Mouse (Mus musculus) limb, embryonic 10.5 days (tissue): Measurements from ENCODE around the gene Tspan9. TPM values are rescaled to one million over a fixed set of nuclear protein-coding genes. Genes with fewer than 3 reads are reported as not detected.

Source experiments
- DNase-seq: peaks from one replicate; pipeline ENCODE4 v3.0.0-alpha.2; 2017; ENCODE audit warnings: low spot score
- H3K27ac ChIP-seq: fragments of 300-500 bp; sonication (generic); 2 replicates; pipeline ENCODE4 v1.5.1; 2016; ENCODE audit warnings: mild to moderate bottlenecking
- H3K27me3 ChIP-seq: fragments of 300-500 bp; sonication (generic); 2 replicates; pipeline ENCODE4 v1.6.1; 2016; ENCODE audit warnings: low read depth, mild to moderate bottlenecking; ENCODE audit not compliant: poor library complexity, severe bottlenecking
- H3K36me3 ChIP-seq: fragments of 300-500 bp; sonication (generic); 2 replicates; pipeline ENCODE4 v1.6.1; 2016; ENCODE audit warnings: mild to moderate bottlenecking, moderate library complexity
- H3K4me1 ChIP-seq: fragments of 300-500 bp; sonication (generic); 2 replicates; pipeline ENCODE4 v1.6.1; 2016
- H3K4me3 ChIP-seq: fragments of 300-500 bp; sonication (generic); 2 replicates; pipeline ENCODE4 v1.5.1; 2016; ENCODE audit warnings: mild to moderate bottlenecking, moderate library complexity
- H3K9me3 ChIP-seq: fragments of 300-500 bp; sonication (generic); replicated peaks from 2 replicates; pipeline ENCODE4 v1.6.1; 2016; ENCODE audit warnings: mild to moderate bottlenecking
- WGBS: fragments of 180-500 bp; shearing (Covaris S2); methylation state at CpG from one replicate; pipeline ENCODE4 v1.1.7; 2016; 5-methylcytosine and 5-hydroxymethylcytosine counted together
- microRNA-seq: library from miRNA; unstranded; fragments of <30 nt; microRNA quantifications from one replicate; pipeline ENCODE4, GENCODE M21; 2017
- polyA plus RNA-seq: library from polyadenylated mRNA; unstranded; fragments of >200 nt; fragmentation: Nextera tagmentation; extraction: Ambion mirVana; gene quantifications from 2 replicates; pipeline ENCODE4 v1.2.1, GENCODE M21; 2016

Gene Tspan9
- polyA plus RNA-seq, 1 experiment from 2014 or later = 78.5 TPM

GRCm38 (mm10) chr6:127924750-127925149 is 218.6 kb downstream of the Tspan9 start:
- no peak overlapping the region for H3K27ac ChIP-seq
- H3K4me3 ChIP-seq = no peak overlapping the region
- 74% methylated on average over 6 of the region's 6 CpGs for WGBS
- peaks cover 43% of the 10 kb centered on the region for H3K27me3 ChIP-seq
- no peak for DNase-seq
- no peaks in the 10 kb centered on the region for H3K36me3 ChIP-seq
- peaks cover 29% of the 10 kb centered on the region for H3K4me1 ChIP-seq
- no peaks in the 10 kb centered on the region for H3K9me3 ChIP-seq

- DNase-seq = no peak
- Histone ChIP-seq H3K4me3 (no peak overlapping the region), H3K4me1 (peaks cover 29% of the 10 kb centered on the region), H3K27ac (no peak overlapping the region), H3K27me3 (peaks cover 47% of the 10 kb centered on the region), H3K9me3 (no peaks in the 10 kb centered on the region), H3K36me3 (no peaks in the 10 kb centered on the region)
- 90% methylated on average over 9 of the region's 9 CpGs for WGBS
These were observed 220.1 kb downstream of the Tspan9 start for GRCm38 (mm10) chr6:127923296-127923695.

DNA sequence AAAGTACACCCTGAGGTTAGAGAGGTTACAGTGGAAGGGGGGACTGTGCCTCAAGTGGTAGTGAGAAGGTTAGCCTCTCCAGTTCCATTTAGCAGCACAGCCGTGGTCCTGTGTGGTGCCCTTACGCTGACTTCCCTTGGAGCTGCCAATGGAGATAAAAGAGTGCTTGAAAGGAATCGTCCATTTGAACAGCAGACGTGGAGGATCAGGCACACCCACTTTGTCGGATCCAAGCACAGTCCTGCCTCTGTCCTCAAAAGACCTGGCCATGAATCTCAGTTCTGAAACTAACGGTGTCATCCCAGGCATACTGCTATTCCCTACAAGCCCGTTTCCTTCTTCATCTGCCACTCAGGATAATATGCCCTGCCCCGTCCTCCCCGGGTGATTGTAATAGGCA is 221.4 kb downstream of the Tspan9 start:
- H3K4me3 ChIP-seq = no peak overlapping the region
- H3K36me3 ChIP-seq = no peaks in the 10 kb centered on the region; the same call in 1 of the 2 replicates
- WGBS = 65% methylated on average over 9 of the region's 9 CpGs
- DNase-seq = no peak
- peaks cover 47% of the 10 kb centered on the region for H3K27me3 ChIP-seq
- H3K4me1 ChIP-seq = peaks cover 19% of the 10 kb centered on the region
- H3K9me3 ChIP-seq = no peaks in the 10 kb centered on the region
- H3K27ac ChIP-seq = no peak overlapping the region

- H3K9me3 ChIP-seq = no peaks in the 10 kb centered on the region
- peaks cover 41% of the 10 kb centered on the region for H3K27me3 ChIP-seq
- no peak overlapping the region for H3K27ac ChIP-seq
- DNase-seq = peak; percentile 87
- H3K4me3 ChIP-seq = no peak overlapping the region
- H3K4me1 ChIP-seq = peaks cover 5% of the 10 kb centered on the region; the same call in 1 of the 2 replicates
- H3K36me3 ChIP-seq = peaks cover 12% of the 10 kb centered on the region; the same call in 1 of the 2 replicates
- 9% methylated on average over 8 of the region's 8 CpGs for WGBS
These were observed 222.7 kb downstream of the Tspan9 start for GRCm38 (mm10) chr6:127920652-127921051.

GRCm38 (mm10) chr6:127919491-127919890 is 223.9 kb downstream of the Tspan9 start:
- Histone ChIP-seq H3K9me3 (no peaks in the 10 kb centered on the region), H3K4me3 (no peak overlapping the region)
- 85% methylated on average over 6 of the region's 6 CpGs for WGBS

GRCm38 (mm10) chr6:127917712-127918111 is 225.7 kb downstream of the Tspan9 start:
- no peaks in the 10 kb centered on the region for H3K9me3 ChIP-seq
- H3K36me3 ChIP-seq = peaks cover 20% of the 10 kb centered on the region; the same call in 1 of the 2 replicates
- no peak overlapping the region for H3K4me3 ChIP-seq
- H3K27ac ChIP-seq = no peak overlapping the region
- 0 out of 2 replicates have a peak, but pooled peaks cover 5% of the 10 kb centered on the region for H3K4me1 ChIP-seq
- peaks cover 15% of the 10 kb centered on the region; the same call in 1 of the 2 replicates for H3K27me3 ChIP-seq
- 63% methylated on average over 4 of the region's 4 CpGs for WGBS
- no peak for DNase-seq

More at GRCm38 (mm10) chr6:127919491-127919890, 223.9 kb downstream of the Tspan9 start:
- H3K27me3 ChIP-seq = peaks cover 29% of the 10 kb centered on the region
- peaks cover 14% of the 10 kb centered on the region; the same call in 1 of the 2 replicates for H3K36me3 ChIP-seq
- H3K4me1 ChIP-seq = 0 out of 2 replicates have a peak, but pooled peaks cover 5% of the 10 kb centered on the region
- DNase-seq = no peak
- no peak overlapping the region for H3K27ac ChIP-seq

- DNase-seq = no peak
- no peak overlapping the region for H3K27ac ChIP-seq
These were observed 226.4 kb downstream of the Tspan9 start for GRCm38 (mm10) chr6:127916993-127917392.

DNA sequence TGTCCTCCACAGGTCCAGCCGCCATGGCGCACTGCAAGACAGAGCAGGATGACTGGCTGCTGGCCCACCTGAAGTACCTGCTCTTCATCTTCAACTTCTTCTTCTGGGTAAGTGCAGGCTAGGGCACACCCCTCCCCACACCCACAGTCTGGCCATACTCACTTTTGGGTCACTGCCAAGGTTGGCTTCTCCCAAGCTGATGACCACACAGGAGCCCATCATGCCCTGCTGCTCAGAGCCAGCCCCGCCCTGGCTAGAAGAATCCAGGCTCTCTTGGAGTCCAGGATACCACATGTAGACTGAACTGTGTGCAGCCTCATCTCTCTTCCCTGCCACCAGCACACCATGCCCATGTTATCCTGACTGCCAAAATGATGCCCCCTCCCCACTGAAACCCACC is 230.5 kb downstream of the Tspan9 start:
- Histone ChIP-seq H3K36me3 (peaks cover 20% of the 10 kb centered on the region; the same call in 1 of the 2 replicates), H3K27me3 (no peaks in the 10 kb centered on the region), H3K9me3 (no peaks in the 10 kb centered on the region), H3K4me3 (no peak overlapping the region), H3K27ac (no peak overlapping the region), H3K4me1 (no peaks in the 10 kb centered on the region)
- DNase-seq = no peak
- 95% methylated on average over 3 of the region's 3 CpGs for WGBS

More at GRCm38 (mm10) chr6:127916993-127917392, 226.4 kb downstream of the Tspan9 start:
- H3K4me1 ChIP-seq = 0 out of 2 replicates have a peak, but pooled peaks cover 5% of the 10 kb centered on the region
- H3K4me3 ChIP-seq = no peak overlapping the region
- H3K36me3 ChIP-seq = peaks cover 20% of the 10 kb centered on the region; the same call in 1 of the 2 replicates
- H3K27me3 ChIP-seq = peaks cover 10% of the 10 kb centered on the region; the same call in 1 of the 2 replicates
- WGBS = 80% methylated on average over 3 of the region's 3 CpGs
- no peaks in the 10 kb centered on the region for H3K9me3 ChIP-seq

GRCm38 (mm10) chr6:127911687-127912086 is 231.7 kb downstream of the Tspan9 start:
- DNase-seq = no peak
- H3K9me3 ChIP-seq = no peaks in the 10 kb centered on the region
- no peaks in the 10 kb centered on the region for H3K4me1 ChIP-seq
- no peak overlapping the region for H3K27ac ChIP-seq
- no peaks in the 10 kb centered on the region for H3K27me3 ChIP-seq
- peaks cover 18% of the 10 kb centered on the region; the same call in 1 of the 2 replicates for H3K36me3 ChIP-seq
- WGBS = 80% methylated on average over 4 of the region's 4 CpGs
- H3K4me3 ChIP-seq = no peak overlapping the region

Small RNA genes within 50 kb of the gene (microRNA-seq; reads per million reads assigned to microRNA genes)
- gene Gm26338 = not detected

Other genes starting within 250 kb of the Tspan9 start
- gene Tead4, start 157.2 kb upstream of the Tspan9 start, polyA plus RNA-seq = 2.5 and 3.2 TPM in 2 replicates
- gene Tulp3, start 212.3 kb upstream of the Tspan9 start, polyA plus RNA-seq = 21.6 and 23.2 TPM in 2 replicates
- 193 and 197 TPM in 2 replicates for gene Rhno1, start 219.3 kb upstream of the Tspan9 start, polyA plus RNA-seq
- 67.5 and 68.3 TPM in 2 replicates for gene Foxm1, start 219.4 kb upstream of the Tspan9 start, polyA plus RNA-seq
- gene Tex52, start 231.9 kb upstream of the Tspan9 start, polyA plus RNA-seq = 0.41 and 0.61 TPM in 2 replicates
- gene Gm44596, start 231.9 kb upstream of the Tspan9 start, polyA plus RNA-seq = not detected in 2 replicates